Mouse (Mus musculus): ENCODE data around the gene Ctcfl. TPM values are rescaled to one million over a fixed set of nuclear protein-coding genes. Genes with fewer than 3 reads are reported as not detected.

Gene Ctcfl
- polyA plus RNA-seq, 1 experiment from 2014 or later: 0.05 TPM

GRCm38 (mm10) chr2:173154513-173154912 lies 35.2 kb upstream of the Ctcfl start:
- H3K27me3 ChIP-seq (ENCODE audit: insufficient read depth, low read length): no peaks in the 10 kb centered on the region
- H3K4me2 ChIP-seq: no peak overlapping the region
- no peak for TF ChIP-seq CTCF (IDR thresholded peaks at IDR 0.05; ENCODE audit: low read depth)
- 91% methylated on average over 13 of the region's 13 CpGs for WGBS
- H3K4me3 ChIP-seq (ENCODE audit: low read depth, low read length): no peak overlapping the region
- no peaks in the 10 kb centered on the region for H3K9me3 ChIP-seq (ENCODE audit: low read depth, low read length)
- H3K9ac ChIP-seq: no peak overlapping the region
- H3K36me3 ChIP-seq (ENCODE audit: insufficient read depth): no peaks in the 10 kb centered on the region
- DNase-seq (no peak), ATAC-seq (ENCODE audit: insufficient read depth) (no peak)
- no peaks in the 10 kb centered on the region for H3K4me1 ChIP-seq (ENCODE audit: insufficient read depth)
- no peak overlapping the region for H3K27ac ChIP-seq (ENCODE audit: low read depth)

GRCm38 (mm10) chr2:173153266-173153665 lies 33.9 kb upstream of the Ctcfl start:
- H3K36me3 ChIP-seq (ENCODE audit: insufficient read depth): no peaks in the 10 kb centered on the region
- 77% methylated on average over 10 of the region's 10 CpGs for WGBS
- TF ChIP-seq CTCF (IDR thresholded peaks at IDR 0.05; ENCODE audit: low read depth): no peak
- no peak overlapping the region for H3K4me2 ChIP-seq
- ATAC-seq (ENCODE audit: insufficient read depth) (no peak), DNase-seq (no peak)
- no peaks in the 10 kb centered on the region for H3K27me3 ChIP-seq (ENCODE audit: insufficient read depth, low read length)
- H3K9ac ChIP-seq: no peak overlapping the region
- H3K4me1 ChIP-seq (ENCODE audit: insufficient read depth): no peaks in the 10 kb centered on the region
- no peak overlapping the region for H3K4me3 ChIP-seq (ENCODE audit: low read depth, low read length)
- no peak overlapping the region for H3K27ac ChIP-seq (ENCODE audit: low read depth)
- no peaks in the 10 kb centered on the region for H3K9me3 ChIP-seq (ENCODE audit: low read depth, low read length)

- H3K4me3 ChIP-seq (ENCODE audit: low read depth, low read length): no peak within 1 kb of the TSS
- no peak for TF ChIP-seq CTCF (IDR thresholded peaks at IDR 0.05; ENCODE audit: low read depth)
- WGBS: 50% methylated on average over 13 of the region's 13 CpGs
- no peaks in the 10 kb centered on the region for H3K27me3 ChIP-seq (ENCODE audit: insufficient read depth, low read length)
- ATAC-seq (ENCODE audit: insufficient read depth) (no peak; the same call in 1 of the 2 replicates), DNase-seq (no peak)
- H3K9me3 ChIP-seq (ENCODE audit: low read depth, low read length): no peaks in the 10 kb centered on the region
- no peak within 1 kb of the TSS for H3K27ac ChIP-seq (ENCODE audit: low read depth)
- no peaks in the 10 kb centered on the region for H3K36me3 ChIP-seq (ENCODE audit: insufficient read depth)
- no peaks in the 10 kb centered on the region for H3K4me1 ChIP-seq (ENCODE audit: insufficient read depth)
- H3K4me2 ChIP-seq: no peak within 1 kb of the TSS
- H3K9ac ChIP-seq: no peak within 1 kb of the TSS
These were observed 33.3 kb upstream of the Ctcfl start, which contains the start of gene Pck1 for GRCm38 (mm10) chr2:173152436-173153151. Pck1 (plus strand) TSS chr2:173153048.

GRCm38 (mm10) chr2:173151784-173152284 lies 32.5 kb upstream of the Ctcfl start:
- TF ChIP-seq CTCF (IDR thresholded peaks at IDR 0.05; ENCODE audit: low read depth): no peak
- no peak overlapping the region for H3K27ac ChIP-seq (ENCODE audit: low read depth)
- 79% methylated on average over 7 of the region's 7 CpGs for WGBS

GRCm38 (mm10) chr2:173151352-173151751 lies 32.0 kb upstream of the Ctcfl start:
- no peaks in the 10 kb centered on the region for H3K27me3 ChIP-seq (ENCODE audit: insufficient read depth, low read length)
- TF ChIP-seq CTCF (IDR thresholded peaks at IDR 0.05; ENCODE audit: low read depth): no peak
- no peak for ATAC-seq (ENCODE audit: insufficient read depth)
- no peak overlapping the region for H3K27ac ChIP-seq (ENCODE audit: low read depth)
- H3K36me3 ChIP-seq (ENCODE audit: insufficient read depth): no peaks in the 10 kb centered on the region
- H3K9me3 ChIP-seq (ENCODE audit: low read depth, low read length): no peaks in the 10 kb centered on the region
- WGBS: 51% methylated on average over 5 of the region's 5 CpGs
- no peak overlapping the region for H3K4me3 ChIP-seq (ENCODE audit: low read depth, low read length)
- no peak for DNase-seq
- H3K4me1 ChIP-seq (ENCODE audit: insufficient read depth): no peaks in the 10 kb centered on the region
- H3K4me2 ChIP-seq: no peak overlapping the region
- no peak overlapping the region for H3K9ac ChIP-seq

More at GRCm38 (mm10) chr2:173151784-173152284, 32.5 kb upstream of the Ctcfl start:
- H3K9me3 ChIP-seq (ENCODE audit: low read depth, low read length): no peaks in the 10 kb centered on the region
- DNase-seq (no peak), ATAC-seq (ENCODE audit: insufficient read depth) (no peak)
- H3K27me3 ChIP-seq (ENCODE audit: insufficient read depth, low read length): no peaks in the 10 kb centered on the region
- no peaks in the 10 kb centered on the region for H3K4me1 ChIP-seq (ENCODE audit: insufficient read depth)
- no peak overlapping the region for H3K4me2 ChIP-seq
- H3K9ac ChIP-seq: no peak overlapping the region
- no peak overlapping the region for H3K4me3 ChIP-seq (ENCODE audit: low read depth, low read length)
- H3K36me3 ChIP-seq (ENCODE audit: insufficient read depth): no peaks in the 10 kb centered on the region

GRCm38 (mm10) chr2:173148001-173148400 lies 28.7 kb upstream of the Ctcfl start:
- DNase-seq (no peak), ATAC-seq (ENCODE audit: insufficient read depth) (no peak)
- no peak overlapping the region for H3K27ac ChIP-seq (ENCODE audit: low read depth)
- no peaks in the 10 kb centered on the region for H3K9me3 ChIP-seq (ENCODE audit: low read depth, low read length)
- H3K9ac ChIP-seq: no peak overlapping the region
- no peaks in the 10 kb centered on the region for H3K4me1 ChIP-seq (ENCODE audit: insufficient read depth)
- no peak overlapping the region for H3K4me3 ChIP-seq (ENCODE audit: low read depth, low read length)
- no peaks in the 10 kb centered on the region for H3K36me3 ChIP-seq (ENCODE audit: insufficient read depth)
- 63% methylated on average over 5 of the region's 5 CpGs for WGBS
- H3K27me3 ChIP-seq (ENCODE audit: insufficient read depth, low read length): 0 out of 2 replicates have a peak, but pooled peaks cover 2% of the 10 kb centered on the region
- H3K4me2 ChIP-seq: no peak overlapping the region
- no peak for TF ChIP-seq CTCF (IDR thresholded peaks at IDR 0.05; ENCODE audit: low read depth)

- Histone ChIP-seq H3K4me1 (ENCODE audit: insufficient read depth) (no peaks in the 10 kb centered on the region), H3K27me3 (ENCODE audit: insufficient read depth, low read length) (0 out of 2 replicates have a peak, but pooled peaks cover 2% of the 10 kb centered on the region), H3K4me2 (no peak overlapping the region), H3K9ac (no peak overlapping the region), H3K27ac (ENCODE audit: low read depth) (no peak overlapping the region), H3K36me3 (ENCODE audit: insufficient read depth) (no peaks in the 10 kb centered on the region), H3K4me3 (ENCODE audit: low read depth, low read length) (no peak overlapping the region), H3K9me3 (ENCODE audit: low read depth, low read length) (no peaks in the 10 kb centered on the region)
- WGBS: 51% methylated on average over 6 of the region's 6 CpGs
- ATAC-seq (ENCODE audit: insufficient read depth): no peak
- no peak for DNase-seq
- TF ChIP-seq CTCF (IDR thresholded peaks at IDR 0.05; ENCODE audit: low read depth): no peak
These were observed 27.4 kb upstream of the Ctcfl start for GRCm38 (mm10) chr2:173146728-173147127.

Data from lung, embryonic 14.5 days (tissue).